In genomic region chr11:72221278-72221677, GRCm38 (mm10) we compare ENCODE assay signal across 8 mouse cellular contexts. TPM values are rescaled to one million over a fixed set of nuclear protein-coding genes. Genes with fewer than 3 reads are reported as not detected.
DNase-seq lines count a peak whose midpoint lies in the region; ATAC-seq and TF ChIP-seq lines count a peak whose summit lies in the region.

No protein-coding gene starts in this region.

- WGBS in bone marrow, adult 2 months: 13% methylated on average over 6 of the region's 6 CpGs
- 18% methylated on average over 6 of the region's 6 CpGs for WGBS in kidney, adult 2 months
- 19% methylated on average over 6 of the region's 6 CpGs for WGBS in liver, postnatal 0 days (ENCODE audit: insufficient replicate concordance)

- H3K9ac ChIP-seq in liver, postnatal 0 days (replicated peaks): no peak overlapping the region

- no peak for TF ChIP-seq EP300 in liver, postnatal 0 days (IDR thresholded peaks at IDR 0.05; ENCODE audit: low read depth)

- H3K27ac ChIP-seq in bone marrow, adult 2 months (ENCODE audit: control insufficient read depth, insufficient read depth, low read depth, low read length, poor library complexity): no peak overlapping the region
- H3K27ac ChIP-seq in kidney, adult 2 months (ENCODE audit: insufficient read depth, low read depth, low read length): no peak overlapping the region
- H3K27ac ChIP-seq in liver, postnatal 0 days (ENCODE audit: low read depth): no peak overlapping the region

- no peak overlapping the region for H3K4me3 ChIP-seq in C2C12 (ENCODE audit: insufficient read depth, poor library complexity, severe bottlenecking)
- no peak overlapping the region for H3K4me3 ChIP-seq in bone marrow, adult 2 months (replicated peaks; ENCODE audit: control insufficient read depth, low read depth, low read length)
- H3K4me3 ChIP-seq in kidney, adult 2 months (ENCODE audit: insufficient read depth, low read depth, low read length): no peak overlapping the region
- no peak overlapping the region for H3K4me3 ChIP-seq in liver, postnatal 0 days (ENCODE audit: low read depth, low read length)

- no peaks in the 10 kb centered on the region for H3K79me2 ChIP-seq in C2C12 (ENCODE audit: control insufficient read depth, insufficient read depth)

- no peak overlapping the region for H3ac ChIP-seq in C2C12 (ENCODE audit: control insufficient read depth, insufficient read length, low read depth)

- DNase-seq in 416B (ENCODE audit: low read depth): peak; percentile 83
- peak; percentile 58 for DNase-seq in kidney, adult 2 months
- peak; percentile 80 for DNase-seq in liver, postnatal 0 days
- peak; percentile 76 to 84 for DNase-seq in right cerebral cortex, postnatal 10 days (ENCODE audit: low spot score in 2 of 2)
- peak; percentile 37 for DNase-seq in yolk sac, embryonic 10.5 days (ENCODE audit: low spot score)

- H3K4me2 ChIP-seq in liver, postnatal 0 days (ENCODE audit: low read depth, low read length): no peak overlapping the region

- H3K79me3 ChIP-seq in C2C12 (ENCODE audit: low read depth): no peaks in the 10 kb centered on the region

- no peaks in the 10 kb centered on the region for H3K27me3 ChIP-seq in C2C12 (ENCODE audit: control insufficient read depth, insufficient read depth, insufficient read length)
- H3K27me3 ChIP-seq in kidney, adult 2 months (replicated peaks; ENCODE audit: control insufficient read depth, insufficient read depth, low read length): no peaks in the 10 kb centered on the region
- H3K27me3 ChIP-seq in liver, postnatal 0 days (ENCODE audit: insufficient read depth, low read length): no peaks in the 10 kb centered on the region

- H3K4me1 ChIP-seq in bone marrow, adult 2 months (ENCODE audit: control insufficient read depth, insufficient read depth, low read length): no peaks in the 10 kb centered on the region; the same call in 1 of the 2 replicates
- H3K4me1 ChIP-seq in kidney, adult 2 months (ENCODE audit: control insufficient read depth, insufficient read depth, low read length): no peaks in the 10 kb centered on the region
- H3K4me1 ChIP-seq in liver, postnatal 0 days (ENCODE audit: insufficient read depth): peaks cover 3% of the 10 kb centered on the region; the same call in 1 of the 2 replicates

- peak; percentile 67 for TF ChIP-seq CTCF in C2C12 (IDR thresholded peaks at IDR 0.05; ENCODE audit: control insufficient read depth, insufficient read depth, insufficient read length)
- peak; percentile 95 for TF ChIP-seq CTCF in bone marrow, adult 2 months (IDR thresholded peaks at IDR 0.05; ENCODE audit: control insufficient read depth, insufficient read depth, low read length)
- TF ChIP-seq CTCF in kidney, adult 2 months (conservative IDR thresholded peaks at IDR 0.05; ENCODE audit: insufficient read depth, insufficient read length, low read depth, low read length): peak; percentile 91
- TF ChIP-seq CTCF in liver, postnatal 0 days (IDR thresholded peaks at IDR 0.05; ENCODE audit: low read depth): peak; percentile 94

- TF ChIP-seq POLR2A in bone marrow, adult 2 months (IDR thresholded peaks at IDR 0.05; ENCODE audit: borderline replicate concordance, control insufficient read depth, low read depth, low read length): no peak
- no peak for TF ChIP-seq POLR2A in kidney, adult 2 months (IDR thresholded peaks at IDR 0.05; ENCODE audit: low read depth, low read length)

- no peaks in the 10 kb centered on the region for H3K9me3 ChIP-seq in liver, postnatal 0 days (ENCODE audit: low read length)

- H3K36me3 ChIP-seq in C2C12 (ENCODE audit: control insufficient read depth, insufficient read depth): no peaks in the 10 kb centered on the region
- H3K36me3 ChIP-seq in kidney, adult 2 months (ENCODE audit: control insufficient read depth, insufficient read depth, low read length): no peaks in the 10 kb centered on the region
- no peaks in the 10 kb centered on the region for H3K36me3 ChIP-seq in liver, postnatal 0 days (replicated peaks; ENCODE audit: insufficient read depth, low read length)

- peak; percentile 71 for ATAC-seq in erythroid progenitor cell, adult 5-6 weeks (replicated peaks; ENCODE audit: low FRiP score, poor library complexity, severe bottlenecking)
- no peak for ATAC-seq in liver, postnatal 0 days

TF ChIP-seq in C2C12, 6 proteins besides CTCF, POLR2A, EP300 and RAD21:
- no peak for TF ChIP-seq MYOD1 (IDR thresholded peaks at IDR 0.05; ENCODE audit: control insufficient read depth, insufficient read length, low read depth)
- no peak for TF ChIP-seq CEBPB (IDR thresholded peaks at IDR 0.05; ENCODE audit: low read depth)
- TF ChIP-seq USF1 (IDR thresholded peaks at IDR 0.05; ENCODE audit: low read depth): no peak
- TF ChIP-seq MAX (IDR thresholded peaks at IDR 0.05): no peak
- TF ChIP-seq FOSL1 (IDR thresholded peaks at IDR 0.05; ENCODE audit: insufficient read depth, low read length, poor library complexity, severe bottlenecking): no peak
- no peak for TF ChIP-seq MYOG (IDR thresholded peaks at IDR 0.05; ENCODE audit: control insufficient read depth, extremely low read depth, insufficient read length)

RNA-seq across cellular contexts. Expression of gene Med31, which starts 5.9 kb away (rescaled TPM):
- polyA plus RNA-seq in C2C12 (2012; fragmentation: generic; extraction: Trizol): 17.8 TPM
- 9.3 and 11.4 TPM in 2 replicates for polyA plus RNA-seq in bone marrow, adult 2 months (2011; ENCODE audit: insufficient read depth, insufficient read length, low replicate concordance, missing spikeins)
- total RNA-seq in erythroid progenitor cell, adult 5-6 weeks (2015; ENCODE audit: low replicate concordance): 11.2 and 16.8 TPM in 2 replicates
- 3.3 and 4.0 TPM in 2 replicates for total RNA-seq in erythroid progenitor cell, adult 5-6 weeks (2017; ENCODE audit: low replicate concordance)
- polyA plus RNA-seq in kidney, adult 2 months (2012; rRNA removed): 8.3 and 9.4 TPM in 2 replicates
- polyA plus RNA-seq in liver, postnatal 0 days (2015; fragmentation: Nextera tagmentation; extraction: Ambion mirVana): 12.2 and 12.5 TPM in 2 replicates

RNA-seq across cellular contexts. Expression of gene Txndc17, which starts 13.9 kb away (rescaled TPM):
- polyA plus RNA-seq in C2C12 (2012; fragmentation: generic; extraction: Trizol): 120 TPM
- polyA plus RNA-seq in bone marrow, adult 2 months (2011; ENCODE audit: insufficient read depth, insufficient read length, low replicate concordance, missing spikeins): 29.1 and 49.0 TPM in 2 replicates
- total RNA-seq in erythroid progenitor cell, adult 5-6 weeks (2015; ENCODE audit: low replicate concordance): 31.4 and 37.8 TPM in 2 replicates
- total RNA-seq in erythroid progenitor cell, adult 5-6 weeks (2017; ENCODE audit: low replicate concordance): 5.0 and 10.8 TPM in 2 replicates
- polyA plus RNA-seq in kidney, adult 2 months (2012; rRNA removed): 125 and 149 TPM in 2 replicates
- polyA plus RNA-seq in liver, postnatal 0 days (2015; fragmentation: Nextera tagmentation; extraction: Ambion mirVana): 71.3 and 76.8 TPM in 2 replicates

RNA-seq across cellular contexts. Expression of gene 4933427D14Rik, which starts 14.0 kb away (rescaled TPM):
- polyA plus RNA-seq in C2C12 (2012; fragmentation: generic; extraction: Trizol): 3.4 TPM
- polyA plus RNA-seq in bone marrow, adult 2 months (2011; ENCODE audit: insufficient read depth, insufficient read length, low replicate concordance, missing spikeins): 3.4 and 5.1 TPM in 2 replicates
- 13.0 and 15.9 TPM in 2 replicates for total RNA-seq in erythroid progenitor cell, adult 5-6 weeks (2015; ENCODE audit: low replicate concordance)
- 8.1 and 21.0 TPM in 2 replicates for total RNA-seq in erythroid progenitor cell, adult 5-6 weeks (2017; ENCODE audit: low replicate concordance)
- polyA plus RNA-seq in kidney, adult 2 months (2012; rRNA removed): 4.6 and 4.8 TPM in 2 replicates
- 1.7 and 1.8 TPM in 2 replicates for polyA plus RNA-seq in liver, postnatal 0 days (2015; fragmentation: Nextera tagmentation; extraction: Ambion mirVana)

RNA-seq across cellular contexts. Expression of gene Gm43951, which starts 14.6 kb away (rescaled TPM):
- 0.25 TPM for polyA plus RNA-seq in C2C12 (2012; fragmentation: generic; extraction: Trizol)
- 0.90 and 1.2 TPM in 2 replicates for polyA plus RNA-seq in bone marrow, adult 2 months (2011; ENCODE audit: insufficient read depth, insufficient read length, low replicate concordance, missing spikeins)
- total RNA-seq in erythroid progenitor cell, adult 5-6 weeks (2015; ENCODE audit: low replicate concordance): not detected in 2 replicates
- total RNA-seq in erythroid progenitor cell, adult 5-6 weeks (2017; ENCODE audit: low replicate concordance): 1.0 TPM in 1 of 2 replicates, not detected in the other
- 0.20 and 0.23 TPM in 2 replicates for polyA plus RNA-seq in kidney, adult 2 months (2012; rRNA removed)
- not detected in 2 replicates for polyA plus RNA-seq in liver, postnatal 0 days (2015; fragmentation: Nextera tagmentation; extraction: Ambion mirVana)

RNA-seq across cellular contexts. Expression of gene Slc13a5, which starts 45.7 kb away (rescaled TPM):
- polyA plus RNA-seq in C2C12 (2012; fragmentation: generic; extraction: Trizol): 0.16 TPM
- polyA plus RNA-seq in bone marrow, adult 2 months (2011; ENCODE audit: insufficient read depth, insufficient read length, low replicate concordance, missing spikeins): 1.2 TPM in 1 of 2 replicates, not detected in the other
- total RNA-seq in erythroid progenitor cell, adult 5-6 weeks (2015; ENCODE audit: low replicate concordance): not detected in 2 replicates
- total RNA-seq in erythroid progenitor cell, adult 5-6 weeks (2017; ENCODE audit: low replicate concordance): not detected in 2 replicates
- polyA plus RNA-seq in kidney, adult 2 months (2012; rRNA removed): 0.16 and 0.27 TPM in 2 replicates
- not detected in 2 replicates for polyA plus RNA-seq in liver, postnatal 0 days (2015; fragmentation: Nextera tagmentation; extraction: Ambion mirVana)
